Mouse (Mus musculus) heart, embryonic 10.5 days (tissue): Measurements from ENCODE around the gene Eloa. TPM values are rescaled to one million over a fixed set of nuclear protein-coding genes. Genes with fewer than 3 reads are reported as not detected.

Experiments used
- DNase-seq: peaks from one replicate; pipeline ENCODE4 v3.0.0-alpha.2; 2017; ENCODE audit warnings: low spot score
- H3K27ac ChIP-seq: fragments of 300-500 bp; sonication (generic); 2 replicates; pipeline ENCODE4 v1.5.1; 2016; ENCODE audit warnings: mild to moderate bottlenecking
- H3K27me3 ChIP-seq: fragments of 300-500 bp; sonication (generic); 2 replicates; pipeline ENCODE4 v1.6.1; 2016; ENCODE audit warnings: mild to moderate bottlenecking; ENCODE audit not compliant: poor library complexity, insufficient read depth, severe bottlenecking
- H3K36me3 ChIP-seq: fragments of 300-500 bp; sonication (generic); 2 replicates; pipeline ENCODE4 v1.6.1; 2016; ENCODE audit warnings: mild to moderate bottlenecking, moderate library complexity
- H3K4me1 ChIP-seq: fragments of 300-500 bp; sonication (generic); 2 replicates; pipeline ENCODE4 v1.6.1; 2016; ENCODE audit warnings: mild to moderate bottlenecking
- H3K4me3 ChIP-seq: fragments of 300-500 bp; sonication (generic); 2 replicates; pipeline ENCODE4 v1.5.1; 2016; ENCODE audit warnings: mild to moderate bottlenecking, moderate library complexity
- H3K9me3 ChIP-seq: fragments of 300-500 bp; sonication (generic); 2 replicates; pipeline ENCODE4 v1.6.1; 2016; ENCODE audit warnings: mild to moderate bottlenecking, moderate library complexity
- WGBS: fragments of 180-500 bp; shearing (Covaris S2); methylation state at CpG from one replicate; pipeline ENCODE4 v1.1.7; 2016; 5-methylcytosine and 5-hydroxymethylcytosine counted together
- polyA plus RNA-seq: library from polyadenylated mRNA; unstranded; fragments of >200 nt; fragmentation: Nextera tagmentation; extraction: Ambion mirVana; gene quantifications from 2 replicates; pipeline ENCODE4 v1.2.1, GENCODE M21; 2016

Gene Eloa
- polyA plus RNA-seq, 1 experiment from 2014 or later, result 35.6 TPM

DNA sequence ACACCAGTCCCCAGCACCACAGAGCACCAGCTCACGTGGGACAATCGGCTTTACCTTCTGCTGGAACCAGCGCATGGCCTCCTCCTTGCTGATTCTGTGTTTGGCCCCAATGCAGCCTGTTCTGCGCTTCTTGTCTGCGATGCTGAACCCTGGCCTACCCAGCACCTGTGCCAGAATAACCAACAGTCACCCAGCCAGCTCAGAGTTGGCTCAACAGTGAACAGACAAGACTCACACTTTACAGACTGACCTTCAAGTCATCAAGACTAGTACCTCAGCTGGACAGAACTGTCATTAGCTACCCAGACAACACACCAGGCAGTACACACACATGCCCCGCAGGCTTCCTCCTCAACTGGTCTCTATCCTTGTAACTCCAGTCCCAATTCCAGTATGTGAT is 28.7 kb upstream of the Eloa start:
- H3K9me3 ChIP-seq, result no peaks in the 10 kb centered on the region
- H3K4me3 ChIP-seq, result peak overlapping the region; percentile 91
- no peak for DNase-seq
- 97% methylated on average over 6 of the region's 6 CpGs for WGBS
- peaks cover 20% of the 10 kb centered on the region for H3K4me1 ChIP-seq
- no peaks in the 10 kb centered on the region for H3K27me3 ChIP-seq
- H3K27ac ChIP-seq, result no peak overlapping the region
- peaks cover 64% of the 10 kb centered on the region for H3K36me3 ChIP-seq

- peaks cover 75% of the 10 kb centered on the region for H3K36me3 ChIP-seq
- WGBS, result 80% methylated on average over 4 of the region's 4 CpGs
- no peaks in the 10 kb centered on the region for H3K9me3 ChIP-seq
- DNase-seq, result no peak
- no peak overlapping the region for H3K4me3 ChIP-seq
- no peak overlapping the region for H3K27ac ChIP-seq
- H3K27me3 ChIP-seq, result no peaks in the 10 kb centered on the region
- peaks cover 20% of the 10 kb centered on the region for H3K4me1 ChIP-seq
Measured at GRCm38 (mm10) chr4:136048291-136049032, 26.9 kb upstream of the Eloa start.

GRCm38 (mm10) chr4:136047626-136048025 is 26.1 kb upstream of the Eloa start:
- 69% methylated on average over 4 of the region's 4 CpGs for WGBS
- peaks cover 20% of the 10 kb centered on the region for H3K4me1 ChIP-seq

GRCm38 (mm10) chr4:136046888-136047287 is 25.3 kb upstream of the Eloa start:
- no peak overlapping the region for H3K4me3 ChIP-seq
- H3K9me3 ChIP-seq, result no peaks in the 10 kb centered on the region
- peaks cover 71% of the 10 kb centered on the region for H3K36me3 ChIP-seq
- no peak overlapping the region for H3K27ac ChIP-seq
- DNase-seq, result no peak
- H3K27me3 ChIP-seq, result no peaks in the 10 kb centered on the region
- WGBS, result 77% methylated on average over 6 of the region's 6 CpGs
- peaks cover 16% of the 10 kb centered on the region for H3K4me1 ChIP-seq

More at GRCm38 (mm10) chr4:136047626-136048025, 26.1 kb upstream of the Eloa start:
- Histone ChIP-seq H3K27ac (no peak overlapping the region), H3K9me3 (no peaks in the 10 kb centered on the region), H3K27me3 (no peaks in the 10 kb centered on the region), H3K4me3 (no peak overlapping the region), H3K36me3 (peaks cover 76% of the 10 kb centered on the region)
- DNase-seq, result no peak

- H3K9me3 ChIP-seq, result no peaks in the 10 kb centered on the region
- no peaks in the 10 kb centered on the region for H3K4me1 ChIP-seq
- H3K4me3 ChIP-seq, result no peak overlapping the region
- WGBS, result 86% methylated on average over 5 of the region's 5 CpGs
- H3K36me3 ChIP-seq, result peaks cover 53% of the 10 kb centered on the region
- no peak for DNase-seq
- no peak overlapping the region for H3K27ac ChIP-seq
- H3K27me3 ChIP-seq, result no peaks in the 10 kb centered on the region
Measured at GRCm38 (mm10) chr4:136045091-136045490, 23.5 kb upstream of the Eloa start.

DNA sequence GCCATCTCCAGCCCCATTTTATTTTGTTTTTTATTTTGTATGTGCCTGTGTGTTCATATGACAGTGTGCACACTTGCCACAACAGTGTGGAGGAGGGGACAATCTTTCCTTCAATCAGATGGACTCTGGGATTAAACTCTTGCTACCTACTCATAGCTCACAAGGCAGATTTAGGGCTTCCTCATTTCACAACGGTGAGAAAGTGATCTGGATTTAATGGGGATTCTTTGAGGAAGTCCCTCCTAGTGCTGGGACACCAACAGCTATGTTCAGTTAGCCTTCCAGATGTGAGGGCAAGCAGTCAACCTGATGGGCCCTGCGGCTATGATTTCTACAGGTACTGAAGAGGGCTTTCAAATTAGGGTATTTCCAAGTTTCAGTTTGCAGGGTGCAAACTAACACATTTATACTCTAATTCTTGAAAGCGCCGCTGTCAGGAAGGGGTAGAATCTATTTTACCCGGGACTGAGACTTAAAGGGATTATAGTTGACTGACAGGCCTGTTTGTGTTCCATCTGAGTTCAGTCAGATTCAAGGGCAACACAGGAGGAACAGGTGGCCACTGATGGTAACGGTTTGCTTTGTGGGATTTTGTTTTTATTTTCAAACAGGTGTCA is 22.3 kb upstream of the Eloa start:
- WGBS, result 86% methylated on average over 6 of the region's 6 CpGs

GRCm38 (mm10) chr4:136035078-136035477 is 13.5 kb upstream of the Eloa start:
- H3K4me1 ChIP-seq, result peaks cover 12% of the 10 kb centered on the region
- no peak overlapping the region for H3K4me3 ChIP-seq
- no peak overlapping the region for H3K27ac ChIP-seq
- no peaks in the 10 kb centered on the region for H3K36me3 ChIP-seq
- H3K9me3 ChIP-seq, result no peaks in the 10 kb centered on the region
- no peak for DNase-seq
- H3K27me3 ChIP-seq, result no peaks in the 10 kb centered on the region
- 70% methylated on average over 4 of the region's 4 CpGs for WGBS

More for the DNA sequence above, 22.3 kb upstream of the Eloa start:
- Histone ChIP-seq H3K27ac (no peak overlapping the region), H3K27me3 (no peaks in the 10 kb centered on the region), H3K4me1 (no peaks in the 10 kb centered on the region), H3K36me3 (peaks cover 41% of the 10 kb centered on the region), H3K4me3 (no peak overlapping the region), H3K9me3 (no peaks in the 10 kb centered on the region)
- no peak for DNase-seq

DNA sequence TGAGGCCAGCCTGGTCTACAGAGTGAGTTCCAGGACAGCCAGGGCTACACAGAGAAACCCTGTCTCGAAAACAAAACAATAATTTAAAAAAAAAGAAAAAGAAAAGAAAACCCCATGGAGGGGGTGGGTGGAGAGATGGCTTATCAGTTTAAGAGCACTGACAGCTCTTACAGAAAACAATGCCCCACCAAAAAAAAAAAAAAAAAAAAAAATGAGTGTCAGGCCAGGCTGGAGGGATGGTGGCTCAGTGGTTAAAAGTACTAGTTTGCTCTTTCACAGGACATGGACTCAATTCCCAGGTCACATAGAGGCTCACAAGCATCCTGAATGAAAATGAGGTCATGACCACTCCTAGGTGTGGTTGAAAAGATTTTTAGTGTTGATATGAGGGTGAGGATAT is 11.7 kb upstream of the Eloa start:
- Histone ChIP-seq H3K27ac (no peak overlapping the region), H3K27me3 (no peaks in the 10 kb centered on the region), H3K4me3 (no peak overlapping the region), H3K9me3 (no peaks in the 10 kb centered on the region), H3K4me1 (peaks cover 12% of the 10 kb centered on the region), H3K36me3 (no peaks in the 10 kb centered on the region)
- no peak for DNase-seq
- WGBS, result 57% methylated on average over 1 of the region's 1 CpGs

DNA sequence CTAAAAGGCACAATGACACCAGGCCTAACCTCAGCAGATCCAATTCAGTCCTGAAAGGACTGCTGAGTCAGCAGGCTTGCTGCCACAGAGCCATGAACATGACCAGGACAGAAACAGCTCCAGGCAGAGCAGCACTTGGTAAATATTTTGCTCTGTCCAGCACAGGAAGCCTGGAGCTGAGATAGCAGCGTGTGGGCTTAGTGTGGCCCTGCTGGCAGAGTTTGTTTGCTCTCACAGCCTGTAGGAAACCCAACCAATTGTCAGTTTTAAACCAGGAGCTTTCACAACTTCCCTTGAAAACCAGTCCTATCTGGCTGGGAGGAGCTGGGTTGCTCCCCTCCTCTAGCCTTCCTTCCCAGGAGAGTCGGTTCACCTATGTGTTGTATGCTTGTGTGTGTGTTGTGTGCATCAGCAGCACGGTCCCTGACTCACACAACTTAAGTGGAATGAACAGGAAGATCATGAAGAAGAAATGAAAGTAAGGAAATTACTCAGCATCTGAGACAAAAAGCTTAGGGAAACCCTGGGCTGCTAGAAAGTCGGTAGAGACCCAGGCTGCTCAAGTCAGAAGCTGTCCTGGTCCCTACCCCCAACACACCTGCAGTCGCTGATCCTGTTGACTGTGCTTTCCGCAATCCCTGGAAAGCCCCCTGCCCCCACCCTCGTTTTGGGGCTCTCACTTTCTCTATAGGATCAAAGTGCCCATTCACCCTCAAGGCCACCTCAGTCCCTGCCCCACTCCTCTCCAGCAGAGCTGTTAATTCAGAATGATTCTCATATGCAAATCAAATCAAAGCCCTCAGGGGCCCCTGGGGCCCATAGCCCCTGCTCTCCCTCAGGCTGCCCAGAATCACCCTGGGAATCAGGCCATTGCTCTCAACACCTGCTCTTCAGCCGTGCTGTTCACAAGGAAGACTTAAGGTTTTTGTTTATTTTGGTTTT is 9.7 kb upstream of the Eloa start:
- H3K4me1 ChIP-seq, result peaks cover 18% of the 10 kb centered on the region
- no peak for DNase-seq
- 5% methylated on average over 8 of the region's 8 CpGs for WGBS
- peak overlapping the region; percentile 71 for H3K27ac ChIP-seq
- H3K9me3 ChIP-seq, result no peaks in the 10 kb centered on the region
- H3K36me3 ChIP-seq, result no peaks in the 10 kb centered on the region
- H3K27me3 ChIP-seq, result no peaks in the 10 kb centered on the region
- H3K4me3 ChIP-seq, result peak overlapping the region; percentile 27

GRCm38 (mm10) chr4:136028689-136029088 is 7.1 kb upstream of the Eloa start:
- Histone ChIP-seq H3K4me1 (peaks cover 18% of the 10 kb centered on the region), H3K27me3 (no peaks in the 10 kb centered on the region), H3K27ac (no peak overlapping the region), H3K4me3 (no peak overlapping the region), H3K36me3 (no peaks in the 10 kb centered on the region), H3K9me3 (no peaks in the 10 kb centered on the region)
- no peak for DNase-seq
- 76% methylated on average over 5 of the region's 5 CpGs for WGBS

DNA sequence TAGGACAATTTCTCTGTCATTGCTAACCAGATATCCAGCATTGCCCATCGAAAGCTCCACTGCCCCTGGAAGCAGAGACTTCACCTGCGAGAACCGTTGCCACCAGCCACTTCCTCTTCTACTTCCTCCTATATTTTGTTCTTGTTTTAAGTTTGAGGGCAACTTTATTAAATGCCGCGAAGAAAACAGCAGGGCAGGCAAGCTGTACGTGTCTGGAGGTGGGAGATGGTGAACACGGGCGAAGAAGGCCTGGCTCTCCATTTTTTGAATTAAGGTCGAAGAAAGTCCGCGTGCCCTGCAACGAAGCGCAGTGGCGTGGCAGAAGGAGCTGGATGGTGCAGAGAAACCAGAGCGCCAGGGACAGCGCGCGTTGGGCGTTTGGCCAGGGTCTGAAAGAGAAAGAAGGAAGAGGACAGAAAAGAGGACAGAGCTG is 6.6 kb upstream of the Eloa start:
- Histone ChIP-seq H3K4me1 (peaks cover 18% of the 10 kb centered on the region), H3K9me3 (no peaks in the 10 kb centered on the region), H3K27me3 (no peaks in the 10 kb centered on the region), H3K36me3 (no peaks in the 10 kb centered on the region), H3K27ac (no peak overlapping the region), H3K4me3 (no peak overlapping the region)
- 85% methylated on average over 19 of the region's 19 CpGs for WGBS
- DNase-seq, result no peak

- H3K4me3 ChIP-seq, result no peak overlapping the region
- H3K4me1 ChIP-seq, result peaks cover 18% of the 10 kb centered on the region
- H3K27me3 ChIP-seq, result no peaks in the 10 kb centered on the region
- 72% methylated on average over 8 of the region's 8 CpGs for WGBS
- H3K36me3 ChIP-seq, result no peaks in the 10 kb centered on the region
- no peaks in the 10 kb centered on the region for H3K9me3 ChIP-seq
- no peak overlapping the region for H3K27ac ChIP-seq
- no peak for DNase-seq
Measured at GRCm38 (mm10) chr4:136027416-136028131, 6.0 kb upstream of the Eloa start.
